Mouse (Mus musculus) layer of hippocampus, postnatal 36 days (tissue): ENCODE data around the gene Ints13. TPM values are rescaled to one million over a fixed set of nuclear protein-coding genes. Genes with fewer than 3 reads are reported as not detected.
"Not testable (repeated sequence)": the region's sequence is repeated elsewhere in the genome, so short reads cannot be mapped to it uniquely, and the experiment has no call there.

Experiments
- DNase-seq, 2 experiments: peaks; one replicate each; pipeline ENCODE4 v3.0.0; 2022
- total RNA-seq, 2 experiments: library from RNA; stranded (reverse); gene quantifications; 2 replicates each; pipeline ENCODE4 v1.2.3; 2021

The Ints13 gene
- 10 to 100 TPM; 41.1 to 51.9 TPM for total RNA-seq

- peak; percentile 96 for DNase-seq
Observed at GRCm38 (mm10) chr6:146577310-146578109, at the start of gene Ints13. TSS of gene Ints13 (minus strand) at chr6:146577835.

GRCm38 (mm10) chr6:146616670-146617069 lies 39.0 kb upstream of the Ints13 start:
- DNase-seq, result no peak

GRCm38 (mm10) chr6:146615891-146616290 lies 38.3 kb upstream of the Ints13 start:
- no peak for DNase-seq

- DNase-seq, result no peak
Observed at GRCm38 (mm10) chr6:146614541-146614940, 36.9 kb upstream of the Ints13 start.

- no peak for DNase-seq
Observed at GRCm38 (mm10) chr6:146613907-146614306, 36.3 kb upstream of the Ints13 start.

GRCm38 (mm10) chr6:146612736-146613135 lies 35.1 kb upstream of the Ints13 start:
- DNase-seq, result no peak

- DNase-seq, result no peak
Observed at GRCm38 (mm10) chr6:146611897-146612296, 34.3 kb upstream of the Ints13 start.

- no peak for DNase-seq
Observed at GRCm38 (mm10) chr6:146611385-146611784, 33.8 kb upstream of the Ints13 start.

- DNase-seq, result no peak
Observed at GRCm38 (mm10) chr6:146603651-146604050, 26.0 kb upstream of the Ints13 start.

GRCm38 (mm10) chr6:146602601-146603000 lies 25.0 kb upstream of the Ints13 start:
- no peak for DNase-seq

GRCm38 (mm10) chr6:146585134-146585533 lies 7.5 kb upstream of the Ints13 start:
- DNase-seq, result no peak

GRCm38 (mm10) chr6:146583366-146584046 lies 5.9 kb upstream of the Ints13 start:
- DNase-seq, result no peak

GRCm38 (mm10) chr6:146580381-146580926 lies 2.8 kb upstream of the Ints13 start:
- DNase-seq, result peak; percentile 20 to 23

GRCm38 (mm10) chr6:146578586-146578985 lies 951 bp upstream of the Ints13 start:
- peak in 1 of 2 experiments; percentile 18 for DNase-seq

- DNase-seq, result no peak
Observed at GRCm38 (mm10) chr6:146578111-146578531, 486 bp upstream of the Ints13 start.

GRCm38 (mm10) chr6:146576903-146577302 lies 732 bp downstream of the Ints13 start, which contains the start of gene Fgfr1op2:
TSS of gene Fgfr1op2 (plus strand) at chr6:146577203.
- no peak for DNase-seq

GRCm38 (mm10) chr6:146572073-146572472 lies 5.6 kb downstream of the Ints13 start:
- no peak for DNase-seq

GRCm38 (mm10) chr6:146562461-146562860 lies 15.2 kb downstream of the Ints13 start:
- not testable (repeated sequence) for DNase-seq

GRCm38 (mm10) chr6:146551326-146551725 lies 26.3 kb downstream of the Ints13 start:
- no peak for DNase-seq

- no peak for DNase-seq
Observed at GRCm38 (mm10) chr6:146550421-146550820, 27.2 kb downstream of the Ints13 start.

- DNase-seq, result no peak
Observed at GRCm38 (mm10) chr6:146545289-146545865, 32.3 kb downstream of the Ints13 start.

- DNase-seq, result no peak
Observed at GRCm38 (mm10) chr6:146544622-146545021, 33.0 kb downstream of the Ints13 start.

GRCm38 (mm10) chr6:146540386-146540785 lies 37.2 kb downstream of the Ints13 start:
- no peak for DNase-seq
